Mouse (Mus musculus) embryonic facial prominence, embryonic 11.5 days (tissue): ENCODE data around the gene Gas8. TPM values are rescaled to one million over a fixed set of nuclear protein-coding genes. Genes with fewer than 3 reads are reported as not detected.

Experiments used
- polyA plus RNA-seq: library from polyadenylated mRNA; unstranded; fragments of >200 nt; fragmentation: Nextera tagmentation; extraction: Ambion mirVana; gene quantifications from 2 replicates; pipeline ENCODE4 v1.2.1, GENCODE M21; 2014

Gene Gas8
- polyA plus RNA-seq, 1 experiment from 2014 or later, result 41.3 TPM

Other genes with a start within 250 kb of the Gas8 start
- gene Fanca, start 200.3 kb upstream of the Gas8 start, polyA plus RNA-seq, result 29.5 and 34.6 TPM in 2 replicates
- gene Spire2, start 186.1 kb upstream of the Gas8 start, polyA plus RNA-seq, result 3.1 and 3.4 TPM in 2 replicates
- gene Tcf25, start 145.1 kb upstream of the Gas8 start, polyA plus RNA-seq, result 151 TPM in 2 replicates
- gene Mc1r, start 111.7 kb upstream of the Gas8 start, polyA plus RNA-seq, result not detected in 2 replicates
- 199 and 248 TPM in 2 replicates for gene Tubb3, start 107.4 kb upstream of the Gas8 start, polyA plus RNA-seq
- 38.8 and 39.6 TPM in 2 replicates for gene Def8, start 95.3 kb upstream of the Gas8 start, polyA plus RNA-seq
- 32.2 and 33.2 TPM in 2 replicates for gene Afg3l1, start 40.9 kb upstream of the Gas8 start, polyA plus RNA-seq
- 12.1 and 13.5 TPM in 2 replicates for gene Dbndd1, start 3.4 kb upstream of the Gas8 start, polyA plus RNA-seq
- 8.9 and 11.2 TPM in 2 replicates for gene Rhou, start 135.1 kb downstream of the Gas8 start, polyA plus RNA-seq